Mouse (Mus musculus) ovary, postnatal 36 days (tissue): Measurements from ENCODE around the gene Gm49510.

Experiments used
- DNase-seq: peaks from one replicate; pipeline ENCODE4 v3.0.0; 2022; ENCODE audit warnings: low spot score, mixed read lengths

The Gm49510 gene

GRCm38 (mm10) chr15:78946232-78946631 is 46.8 kb downstream of the Gm49510 start:
- no peak for DNase-seq

DNA sequence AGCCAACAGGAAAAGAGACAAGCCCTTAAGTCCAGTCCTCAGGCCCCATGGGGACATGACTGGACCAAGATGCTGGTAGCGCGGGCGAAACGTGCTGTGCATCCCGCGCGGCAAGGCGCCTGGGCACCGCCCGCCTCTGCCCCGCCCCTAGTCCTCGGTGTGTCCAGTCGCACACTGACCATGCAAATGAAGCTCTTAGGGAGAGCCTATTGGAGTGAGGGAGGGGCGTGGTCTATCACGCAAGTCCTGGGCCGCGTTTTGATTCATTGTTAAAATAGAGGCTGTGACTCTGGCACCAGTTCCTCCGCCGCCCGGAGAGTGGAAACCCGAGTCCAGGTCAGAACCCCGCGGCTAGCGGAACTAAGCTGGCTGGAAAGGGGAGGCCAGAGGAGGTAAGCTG is 48.2 kb downstream of the Gm49510 start, which contains the start of gene Triobp:
TSS of gene Triobp (plus strand) at position 68 of the 400 bp plus-strand sequence.
- DNase-seq, result peak; percentile 83

GRCm38 (mm10) chr15:78948152-78948725 is 48.8 kb downstream of the Gm49510 start:
- DNase-seq, result no peak

DNA sequence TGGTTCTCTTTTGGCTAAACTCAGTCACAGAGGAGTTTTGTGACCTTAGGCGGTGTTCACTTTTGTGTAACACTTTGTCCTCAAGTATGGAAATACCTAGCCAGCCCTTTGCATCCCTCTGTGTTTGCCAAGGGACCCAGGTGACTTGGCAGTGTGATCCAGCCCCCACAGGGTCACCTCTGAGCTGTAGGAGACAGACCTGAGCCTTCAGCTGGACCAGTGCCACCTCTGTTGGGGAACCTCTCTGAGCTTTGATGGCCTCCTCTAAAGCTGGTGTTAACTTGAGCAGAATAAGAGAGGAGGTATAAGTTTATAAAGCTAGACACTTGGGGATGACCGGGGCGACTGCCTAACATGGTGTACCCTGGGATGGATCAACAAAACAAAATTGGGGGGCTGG is 49.4 kb downstream of the Gm49510 start:
- DNase-seq, result no peak

DNA sequence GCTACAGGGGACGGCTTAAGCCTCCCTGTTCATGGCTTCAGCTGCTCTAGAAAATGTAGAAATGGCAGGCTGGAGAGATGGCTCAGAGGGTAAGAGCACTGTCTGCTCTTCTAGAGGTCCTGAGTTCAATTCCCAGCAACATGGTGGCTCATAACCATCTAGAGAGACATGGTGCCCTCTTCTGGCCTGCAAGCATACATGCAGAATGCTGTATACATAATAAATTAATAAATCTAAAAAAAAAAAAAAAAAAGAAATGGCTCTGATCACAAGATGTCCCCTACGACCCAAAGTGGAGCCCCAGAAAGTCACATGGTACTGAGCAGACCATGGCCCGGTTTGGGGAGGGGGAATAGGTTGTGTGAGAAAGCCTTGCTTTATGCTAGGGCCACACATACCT is 56.2 kb downstream of the Gm49510 start:
- DNase-seq, result no peak

GRCm38 (mm10) chr15:78956351-78956750 is 56.9 kb downstream of the Gm49510 start:
- DNase-seq, result no peak

DNA sequence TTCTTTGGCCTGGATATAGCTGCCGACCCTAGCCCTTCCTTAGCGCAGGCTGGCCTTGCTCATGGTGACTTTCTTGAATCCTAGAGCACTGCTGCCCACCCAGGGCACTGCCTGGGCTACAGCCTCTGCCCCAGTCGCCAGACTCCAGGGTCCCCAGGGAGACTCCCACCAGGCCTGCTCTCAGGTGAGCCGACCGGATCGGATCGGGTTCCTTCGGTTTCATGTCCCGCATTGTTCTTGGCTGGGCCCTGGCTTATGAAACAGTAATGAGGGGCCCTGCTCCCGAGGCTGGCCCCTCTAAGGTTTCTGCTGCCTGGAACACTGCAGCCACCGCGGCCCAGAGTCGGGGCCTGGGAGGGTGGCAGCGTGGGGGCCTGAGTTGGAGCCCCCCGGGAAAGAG is 57.6 kb downstream of the Gm49510 start:
- no peak for DNase-seq

GRCm38 (mm10) chr15:78959537-78959936 is 60.1 kb downstream of the Gm49510 start:
- DNase-seq, result no peak

DNA sequence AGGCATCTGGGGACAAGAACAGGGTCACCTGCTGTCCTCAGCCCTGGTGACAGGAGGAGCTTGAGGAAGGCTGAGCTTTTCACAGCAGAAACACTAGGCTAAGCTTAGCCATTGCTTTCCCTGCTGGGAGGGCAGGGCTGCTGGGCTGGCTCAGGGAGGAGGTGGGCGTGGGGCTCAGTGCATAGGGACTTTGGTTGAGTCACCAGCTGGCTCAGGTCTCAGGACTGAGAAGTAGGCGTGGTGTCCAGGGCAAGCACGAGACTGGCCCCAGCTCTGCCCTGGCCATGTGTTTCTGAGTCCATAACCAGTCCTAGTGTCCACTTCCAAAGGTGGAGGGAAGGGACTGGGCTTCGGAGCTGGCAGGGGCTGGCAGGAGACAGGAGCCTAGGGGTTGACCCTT is 60.6 kb downstream of the Gm49510 start:
- peak; percentile 34 for DNase-seq

DNA sequence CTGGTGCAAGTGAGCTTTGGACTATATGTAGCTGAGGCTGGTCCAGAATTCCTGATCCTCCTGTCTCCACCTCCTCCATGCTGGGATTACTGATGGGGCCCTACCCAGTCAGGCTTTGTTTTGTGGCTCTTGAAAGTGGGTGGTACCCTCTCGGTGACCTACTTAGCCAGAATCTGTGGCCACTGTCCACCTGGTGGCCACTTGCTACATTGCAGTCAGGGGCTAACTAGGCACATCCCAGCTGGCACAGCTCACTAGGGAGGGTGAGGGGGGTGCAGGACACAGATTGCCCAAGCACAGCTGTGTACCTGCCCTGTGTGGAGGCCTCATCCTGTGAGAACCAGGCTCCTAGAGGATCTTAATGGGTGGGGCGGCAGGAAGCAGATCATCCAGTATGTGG is 63.4 kb downstream of the Gm49510 start:
- DNase-seq, result peak; percentile 61
